Mouse (Mus musculus) embryo, embryonic 11.5 days (tissue): ENCODE results near the gene Pcx.
A peak's percentile ranks its signal among the peaks of the same experiment; 100 is the strongest.
"Not testable (repeated sequence)": the region's sequence is repeated elsewhere in the genome, so short reads cannot be mapped to it uniquely, and the experiment has no call there.

Source experiments
- DNase-seq: peaks from one replicate; pipeline ENCODE4 v3.0.0-alpha.2; 2012; ENCODE audit warnings: low read depth, low spot score

Gene Pcx

GRCm38 (mm10) chr19:4586783-4587182, 76.5 kb downstream of the Pcx start:
- not testable (repeated sequence) for DNase-seq

GRCm38 (mm10) chr19:4587426-4587825, 77.2 kb downstream of the Pcx start:
- DNase-seq = no peak

- no peak for DNase-seq
These were observed 78.2 kb downstream of the Pcx start for GRCm38 (mm10) chr19:4588430-4588829.

GRCm38 (mm10) chr19:4589081-4589480, 78.8 kb downstream of the Pcx start:
- no peak for DNase-seq

- no peak for DNase-seq
These were observed 79.8 kb downstream of the Pcx start for GRCm38 (mm10) chr19:4590025-4590424.

GRCm38 (mm10) chr19:4593792-4594522, 83.7 kb downstream of the Pcx start:
- no peak for DNase-seq

GRCm38 (mm10) chr19:4596071-4596470, 85.8 kb downstream of the Pcx start:
- no peak for DNase-seq

- no peak for DNase-seq
These were observed 92.2 kb downstream of the Pcx start for GRCm38 (mm10) chr19:4602459-4602858.

GRCm38 (mm10) chr19:4603801-4604723, 93.8 kb downstream of the Pcx start:
- DNase-seq = no peak

- no peak for DNase-seq
These were observed 95.4 kb downstream of the Pcx start for GRCm38 (mm10) chr19:4605654-4606053.

GRCm38 (mm10) chr19:4607406-4607805, 97.1 kb downstream of the Pcx start:
- DNase-seq = no peak

GRCm38 (mm10) chr19:4608511-4608910, 98.2 kb downstream of the Pcx start:
- no peak for DNase-seq

- DNase-seq = no peak
These were observed 99.8 kb downstream of the Pcx start for GRCm38 (mm10) chr19:4610109-4610508.

- DNase-seq = no peak
These were observed 102.1 kb downstream of the Pcx start for GRCm38 (mm10) chr19:4612181-4612961.

GRCm38 (mm10) chr19:4613464-4614304, 103.4 kb downstream of the Pcx start:
- no peak for DNase-seq

GRCm38 (mm10) chr19:4614305-4615150, 104.3 kb downstream of the Pcx start:
- DNase-seq = no peak

- DNase-seq = peak; percentile 83
These were observed 105.2 kb downstream of the Pcx start, which contains the start of gene Lrfn4 for GRCm38 (mm10) chr19:4615151-4616093. Lrfn4 (minus strand) TSS chr19:4615667.

- no peak for DNase-seq
These were observed 106.3 kb downstream of the Pcx start for GRCm38 (mm10) chr19:4616546-4616945.

- no peak for DNase-seq
These were observed 107.9 kb downstream of the Pcx start for GRCm38 (mm10) chr19:4618183-4618582.
